Mouse (Mus musculus) G1E (cell line): ENCODE results near the gene Morc2a. TPM values are rescaled to one million over a fixed set of nuclear protein-coding genes. Genes with fewer than 3 reads are reported as not detected.
"Not testable (repeated sequence)": the region's sequence is repeated elsewhere in the genome, so short reads cannot be mapped to it uniquely, and the experiment has no call there.

ENCODE experiments used
- ATAC-seq: 2 replicates; pipeline ENCODE4 v1.8.0; 2016; ENCODE audit warnings: mild to moderate bottlenecking; ENCODE audit not compliant: insufficient number of reproducible peaks, poor library complexity, low FRiP score, severe bottlenecking; ENCODE audit errors: extremely low read depth
- DNase-seq: peaks from one replicate; pipeline ENCODE4 v3.0.0; 2012; ENCODE audit warnings: low spot score
- H3K27me3 ChIP-seq: 2 replicates; pipeline ENCODE4 v1.6.1; 2012; ENCODE audit warnings: mild to moderate bottlenecking, low read length, inconsistent platforms; ENCODE audit not compliant: insufficient read depth
- H3K36me3 ChIP-seq: replicated peaks from 2 replicates; pipeline ENCODE3; 2012; ENCODE audit warnings: mild to moderate bottlenecking, inconsistent platforms
- H3K4me1 ChIP-seq: 2 replicates; pipeline ENCODE4 v1.6.1; 2012; ENCODE audit warnings: low read depth, low read length, inconsistent platforms, mixed read lengths; ENCODE audit not compliant: insufficient read depth
- H3K4me3 ChIP-seq: 2 replicates; pipeline ENCODE4 v1.5.1; 2012; ENCODE audit warnings: low read depth, mild to moderate bottlenecking, inconsistent platforms, low read length, moderate library complexity, mixed read lengths
- H3K9me3 ChIP-seq: replicated peaks from 2 replicates; pipeline ENCODE4 v1.6.1; 2012; ENCODE audit warnings: inconsistent platforms
- CTCF ChIP-seq: IDR thresholded peaks from 2 replicates; pipeline ENCODE4 v1.5.1; 2012; ENCODE audit warnings: low read depth, low read length, inconsistent platforms, mixed read lengths
- GATA1 ChIP-seq: IDR thresholded peaks from 2 replicates; pipeline ENCODE4 v1.6.1; 2012; ENCODE audit warnings: borderline replicate concordance, low read length, inconsistent platforms, mixed read lengths
- GATA2 ChIP-seq: IDR thresholded peaks from 2 replicates; pipeline ENCODE4 v1.6.1; 2012; ENCODE audit warnings: low read depth, low read length, inconsistent platforms, borderline replicate concordance
- POLR2AphosphoS5 ChIP-seq: IDR thresholded peaks from 2 replicates; pipeline ENCODE4 v1.6.1; 2012; ENCODE audit warnings: low read depth, low read length, inconsistent platforms; ENCODE audit not compliant: insufficient replicate concordance
- TAL1 ChIP-seq: conservative IDR thresholded peaks from 2 replicates; pipeline ENCODE4 v1.6.1; 2012; ENCODE audit warnings: low read depth, low read length, inconsistent platforms, mixed read lengths
- polyA plus RNA-seq: library from polyadenylated mRNA; stranded (reverse); fragments of >175 nt; gene quantifications from 2 replicates; pipeline ENCODE4 v1.2.3, GENCODE M21; 2012
- total RNA-seq, 2 experiments: library from RNA; stranded (forward) in 1 of 2; stranded (reverse) in 1 of 2; fragments of 200-1000 nt in 1 of 2; fragments of >200 nt in 1 of 2; fragmentation: Nextera tagmentation in 1 of 2; gene quantifications; 2 replicates each; pipeline ENCODE4 v1.2.3; 2014 to 2017

Gene Morc2a
- total RNA-seq (2014; fragmentation: Nextera tagmentation) (18.5 and 24.0 TPM in 2 replicates), total RNA-seq (2017) (13.3 and 13.8 TPM in 2 replicates), polyA plus RNA-seq (2.7 and 3.1 TPM in 2 replicates)

GRCm38 (mm10) chr11:3648964-3649841, at the start of gene Morc2a:
Gene Morc2a (plus strand): TSS chr11:3649191.
- peaks cover 3% of the 10 kb centered on the region; the same call in 1 of the 2 replicates for H3K27me3 ChIP-seq
- peaks cover 20% of the 10 kb centered on the region for H3K9me3 ChIP-seq
- TF ChIP-seq TAL1 (no peak), POLR2AphosphoS5 (no peak), GATA1 (no peak), GATA2 (no peak), CTCF (no peak)
- peaks cover 20% of the 10 kb centered on the region for H3K36me3 ChIP-seq
- peaks cover 16% of the 10 kb centered on the region for H3K4me1 ChIP-seq
- ATAC-seq (peak; percentile 94), DNase-seq (peak; percentile 96)
- peak within 1 kb of the TSS; percentile 84 for H3K4me3 ChIP-seq

DNA sequence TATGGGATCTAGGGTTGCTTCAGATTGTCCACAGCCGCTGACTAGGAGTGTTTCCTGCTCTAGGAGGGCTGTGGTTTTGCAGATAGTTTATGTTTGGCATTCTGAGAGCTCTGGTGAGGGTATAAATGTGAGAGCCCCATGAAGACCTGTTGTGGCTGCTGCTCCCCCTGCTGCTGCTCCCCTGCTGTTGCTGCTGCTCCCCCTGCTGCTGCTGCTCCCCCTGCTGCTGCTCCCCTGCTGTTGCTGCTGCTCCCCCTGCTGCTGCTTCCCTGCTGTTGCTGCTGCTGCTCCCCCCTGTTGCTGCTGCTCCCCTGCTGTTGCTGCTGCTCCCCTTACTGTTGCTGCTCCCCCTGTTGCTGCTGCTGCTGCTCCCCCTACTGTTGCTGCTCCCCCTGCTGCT, 47.0 kb upstream of the Morc2a start:
- not testable (repeated sequence) for H3K4me3 ChIP-seq, H3K27me3 ChIP-seq, H3K4me1 ChIP-seq, H3K36me3 ChIP-seq, DNase-seq, ATAC-seq, H3K9me3 ChIP-seq

- ATAC-seq, H3K4me1 ChIP-seq, H3K36me3 ChIP-seq, H3K4me3 ChIP-seq, DNase-seq, H3K27me3 ChIP-seq, H3K9me3 ChIP-seq: not testable (repeated sequence)
These were observed 46.3 kb upstream of the Morc2a start for GRCm38 (mm10) chr11:3602687-3603086.

- ATAC-seq = no peak
- Histone ChIP-seq H3K4me3 (no peak overlapping the region), H3K9me3 (no peaks in the 10 kb centered on the region), H3K4me1 (no peaks in the 10 kb centered on the region), H3K36me3 (no peaks in the 10 kb centered on the region), H3K27me3 (peaks cover 3% of the 10 kb centered on the region)
- DNase-seq = no peak
- TF ChIP-seq TAL1 (no peak), CTCF (no peak), GATA2 (no peak), POLR2AphosphoS5 (no peak)
These were observed 42.5 kb upstream of the Morc2a start for GRCm38 (mm10) chr11:3606456-3606855.

DNA sequence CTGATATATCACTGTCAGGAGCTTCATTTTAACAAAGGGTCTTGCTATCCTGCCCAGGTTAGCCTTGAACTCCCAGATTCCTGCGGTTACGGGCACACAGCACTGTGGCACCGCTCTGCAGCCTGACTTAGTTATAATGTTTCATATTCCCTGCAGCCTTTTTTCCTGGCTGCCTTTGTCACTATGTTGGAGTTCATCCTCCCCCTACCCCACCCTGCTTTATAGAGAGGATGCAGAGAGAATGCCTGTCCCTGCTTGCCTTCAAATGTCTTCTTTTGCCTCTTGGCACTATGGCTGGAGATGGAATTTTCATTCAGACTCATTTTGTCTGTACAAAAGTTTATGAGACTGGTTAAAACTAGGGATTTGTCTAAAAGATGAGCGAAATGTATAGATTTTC, 33.4 kb upstream of the Morc2a start:
- no peak for DNase-seq
- TF ChIP-seq GATA2 = no peak
- no peak for TF ChIP-seq POLR2AphosphoS5
- Histone ChIP-seq H3K4me1 (no peaks in the 10 kb centered on the region), H3K4me3 (no peak overlapping the region), H3K36me3 (no peaks in the 10 kb centered on the region), H3K27me3 (0 out of 2 replicates have a peak, but pooled peaks cover 4% of the 10 kb centered on the region), H3K9me3 (no peaks in the 10 kb centered on the region)
- ATAC-seq = no peak

- no peak overlapping the region for H3K4me3 ChIP-seq
- ATAC-seq = no peak
- peaks cover 10% of the 10 kb centered on the region for H3K27me3 ChIP-seq
- no peak for DNase-seq
- no peaks in the 10 kb centered on the region for H3K36me3 ChIP-seq
- no peaks in the 10 kb centered on the region for H3K4me1 ChIP-seq
- TF ChIP-seq GATA1 (no peak), GATA2 (no peak), POLR2AphosphoS5 (no peak), CTCF (no peak), TAL1 (no peak)
- no peaks in the 10 kb centered on the region for H3K9me3 ChIP-seq
These were observed 26.2 kb upstream of the Morc2a start for GRCm38 (mm10) chr11:3622826-3623225.

DNA sequence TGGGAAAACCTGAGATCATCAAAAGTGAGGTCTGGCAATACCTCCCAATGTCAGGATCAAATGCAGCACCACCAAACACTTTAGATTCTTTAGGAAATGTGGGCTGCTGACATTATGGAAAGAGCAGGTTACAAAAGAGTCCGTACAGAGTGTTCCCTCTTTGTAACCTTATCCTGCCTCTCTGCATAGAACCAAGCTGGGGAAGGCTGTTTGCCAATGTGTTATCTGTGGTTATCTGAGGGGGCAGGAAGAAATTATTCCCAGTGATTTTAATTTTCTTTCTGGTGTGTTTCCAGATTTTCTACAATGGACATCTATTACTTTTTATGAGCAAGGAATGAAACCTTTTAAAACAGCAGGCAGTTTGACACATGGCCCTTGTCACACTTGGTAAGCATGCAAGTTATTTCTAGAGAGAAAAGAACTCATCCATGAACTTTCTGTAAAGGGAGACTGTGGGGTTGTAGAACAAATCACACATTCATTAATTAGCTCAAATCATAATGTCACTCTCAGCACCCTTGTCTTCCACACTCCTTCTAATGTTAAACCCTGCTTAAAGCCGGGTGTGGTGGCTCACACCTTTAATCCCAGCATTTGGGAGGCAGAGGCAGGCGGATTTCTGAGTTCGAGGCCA, 24.5 kb upstream of the Morc2a start:
- H3K4me3 ChIP-seq = no peak overlapping the region
- H3K36me3 ChIP-seq = no peaks in the 10 kb centered on the region
- no peaks in the 10 kb centered on the region for H3K4me1 ChIP-seq
- no peak for DNase-seq
- peaks cover 19% of the 10 kb centered on the region for H3K27me3 ChIP-seq
- no peak for ATAC-seq
- peaks cover 7% of the 10 kb centered on the region for H3K9me3 ChIP-seq
- TF ChIP-seq GATA2 (no peak), CTCF (no peak), TAL1 (no peak), GATA1 (no peak), POLR2AphosphoS5 (no peak)
